Mouse (Mus musculus) liver, adult (tissue): ENCODE results near the gene Gm973.

Experiments
- GATA4 ChIP-seq: IDR thresholded peaks from 2 replicates; pipeline ENCODE4 v1.6.1; 2014; ENCODE audit warnings: mild to moderate bottlenecking, low read length; ENCODE audit not compliant: insufficient replicate concordance

The Gm973 gene

GRCm38 (mm10) chr1:59484791-59485785, 31.0 kb upstream of the Gm973 start:
- no peak for TF ChIP-seq GATA4

DNA sequence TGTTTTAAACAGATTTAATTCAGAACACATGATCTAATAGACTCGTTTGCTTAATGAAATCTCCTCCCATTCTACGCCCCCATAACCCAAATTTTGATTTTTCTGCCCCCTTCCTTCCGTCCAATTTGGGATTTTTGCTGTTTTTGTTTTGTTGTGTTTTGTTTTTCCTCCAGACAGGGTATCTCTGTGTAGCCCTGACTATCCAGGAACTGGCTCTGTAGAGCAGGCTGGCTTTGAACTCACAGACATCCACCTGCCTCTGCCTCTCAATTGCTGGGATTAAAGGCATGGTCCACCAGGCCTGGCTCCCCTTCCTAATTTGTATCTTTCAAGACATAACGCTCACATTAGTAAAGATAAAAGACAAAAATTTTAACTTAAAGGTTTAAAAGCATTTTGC, 30.3 kb upstream of the Gm973 start:
- no peak for TF ChIP-seq GATA4

- no peak for TF ChIP-seq GATA4
These were observed 28.4 kb upstream of the Gm973 start for GRCm38 (mm10) chr1:59487651-59488051.

DNA sequence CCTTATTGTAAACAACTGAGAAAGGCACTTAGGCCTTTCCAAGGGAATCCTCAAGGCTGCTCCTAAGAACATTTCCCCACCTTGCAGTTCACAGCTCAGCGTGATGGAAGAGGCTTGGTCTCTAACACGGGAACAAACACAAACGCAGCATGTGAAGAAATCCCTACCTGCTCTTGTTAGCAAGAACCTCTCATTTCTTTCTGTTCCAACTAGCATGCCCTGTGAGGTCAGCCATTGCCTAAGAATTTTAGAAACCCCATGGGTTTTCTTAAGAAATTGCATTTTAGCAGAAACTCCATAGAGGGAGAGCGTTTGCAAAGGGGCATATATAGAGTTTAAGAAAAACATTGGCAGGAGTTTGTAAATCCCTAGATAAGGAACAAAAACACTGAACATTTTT, 27.6 kb upstream of the Gm973 start:
- no peak for TF ChIP-seq GATA4

- TF ChIP-seq GATA4 = no peak
These were observed 27.1 kb upstream of the Gm973 start for GRCm38 (mm10) chr1:59488991-59489390.

GRCm38 (mm10) chr1:59491517-59491916, 24.5 kb upstream of the Gm973 start:
- no peak for TF ChIP-seq GATA4

- TF ChIP-seq GATA4 = no peak
These were observed 23.6 kb upstream of the Gm973 start for GRCm38 (mm10) chr1:59492432-59492831.

DNA sequence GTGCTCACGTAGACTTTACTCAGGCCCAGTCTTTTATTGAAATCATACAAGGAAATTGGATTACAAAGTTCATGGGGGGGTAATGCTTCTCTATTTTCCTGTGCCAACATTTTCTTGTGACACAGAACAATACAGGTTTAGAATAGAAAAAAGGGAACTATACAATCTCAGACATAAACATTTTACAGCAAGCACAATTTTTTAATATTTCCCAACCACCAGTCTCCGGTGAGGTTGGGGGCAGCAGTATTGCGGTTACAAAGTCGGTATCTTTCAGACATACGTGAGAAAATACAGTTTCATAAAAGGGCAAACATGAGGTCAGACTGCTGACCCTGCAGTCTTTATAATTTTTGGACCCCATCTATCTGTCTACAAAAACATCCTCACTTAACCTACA, 20.1 kb upstream of the Gm973 start:
- TF ChIP-seq GATA4 = no peak

DNA sequence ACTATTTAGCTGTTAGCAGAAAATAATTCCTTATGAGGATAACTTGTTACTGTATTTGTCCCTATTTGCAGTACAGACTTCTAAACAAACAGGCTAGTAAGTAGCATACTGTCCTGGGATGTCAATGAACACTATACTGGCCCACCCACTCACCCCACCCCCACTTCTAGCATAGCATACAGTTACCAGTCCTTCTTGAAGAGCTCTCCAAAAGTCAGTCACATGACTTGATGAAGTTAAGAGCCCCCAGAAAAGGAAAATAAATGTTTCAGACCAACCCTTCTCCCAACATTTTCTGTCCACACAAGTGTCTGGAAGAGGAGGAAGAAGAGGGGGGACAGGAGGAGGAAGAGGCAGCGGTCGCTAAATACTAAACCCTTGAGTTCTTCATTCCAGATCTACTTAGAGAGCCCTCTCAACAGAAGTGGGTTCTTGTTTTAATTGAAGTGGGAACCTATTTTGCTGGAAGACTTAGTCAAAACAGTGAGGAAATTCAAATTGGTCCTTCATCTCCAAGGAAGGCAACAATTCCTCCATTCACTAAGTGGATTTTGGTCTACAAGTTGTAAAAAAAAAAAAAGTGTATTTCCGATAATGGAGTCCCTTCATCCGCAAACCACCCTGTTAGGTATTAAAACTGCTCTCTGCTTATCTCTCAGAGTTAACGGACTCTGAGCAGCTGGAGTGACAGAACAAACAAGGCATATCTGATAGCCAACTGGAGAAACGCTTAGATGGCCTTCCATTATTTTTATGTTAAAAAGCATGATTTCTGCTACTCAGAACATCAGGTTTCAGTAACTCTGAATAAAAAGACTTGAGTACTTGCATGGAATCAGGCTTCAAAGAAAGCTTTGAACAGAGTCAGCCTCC, 18.1 kb upstream of the Gm973 start:
- peak; percentile 85 for TF ChIP-seq GATA4

GRCm38 (mm10) chr1:59499327-59499726, 16.7 kb upstream of the Gm973 start:
- TF ChIP-seq GATA4 = no peak

GRCm38 (mm10) chr1:59502355-59502754, 13.7 kb upstream of the Gm973 start:
- no peak for TF ChIP-seq GATA4

DNA sequence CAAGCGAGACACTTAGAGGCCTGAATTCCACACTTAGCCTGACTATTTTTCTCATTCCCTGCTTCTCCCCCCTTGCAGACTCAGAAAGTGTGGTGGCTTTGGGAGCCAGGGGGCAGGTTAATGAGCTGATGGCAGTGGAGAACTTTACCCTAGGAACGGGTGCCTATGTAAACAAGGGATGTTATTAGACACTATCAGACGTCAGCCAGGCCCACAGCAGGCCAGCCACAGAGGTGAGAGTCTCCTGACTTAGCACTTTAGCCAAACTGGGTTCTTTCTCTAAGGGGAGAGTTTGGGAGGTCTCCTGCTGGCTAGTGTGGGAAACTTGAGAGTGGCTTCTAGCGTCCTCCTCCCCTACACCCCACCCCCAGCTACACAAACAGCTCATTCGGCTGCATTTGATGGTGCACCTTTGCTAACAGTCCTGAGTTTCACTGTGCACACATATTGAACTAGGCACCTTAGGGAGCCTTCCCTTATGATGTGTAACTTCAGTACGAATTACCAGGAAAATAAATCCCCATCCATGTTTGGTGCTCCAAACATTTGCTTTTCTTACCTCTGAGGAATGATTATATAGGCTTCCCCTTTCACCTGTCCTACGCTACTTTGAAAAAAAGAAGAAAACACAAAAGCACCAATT, 12.3 kb upstream of the Gm973 start:
- peak; percentile 31; the same call in 1 of the 2 replicates for TF ChIP-seq GATA4

- TF ChIP-seq GATA4 = no peak
These were observed 11.8 kb upstream of the Gm973 start for GRCm38 (mm10) chr1:59504302-59504700.

- TF ChIP-seq GATA4 = no peak
These were observed 7.5 kb upstream of the Gm973 start for GRCm38 (mm10) chr1:59508463-59509139.
